7 mouse cellular contexts compared by ENCODE assay signal in the genomic region with DNA sequence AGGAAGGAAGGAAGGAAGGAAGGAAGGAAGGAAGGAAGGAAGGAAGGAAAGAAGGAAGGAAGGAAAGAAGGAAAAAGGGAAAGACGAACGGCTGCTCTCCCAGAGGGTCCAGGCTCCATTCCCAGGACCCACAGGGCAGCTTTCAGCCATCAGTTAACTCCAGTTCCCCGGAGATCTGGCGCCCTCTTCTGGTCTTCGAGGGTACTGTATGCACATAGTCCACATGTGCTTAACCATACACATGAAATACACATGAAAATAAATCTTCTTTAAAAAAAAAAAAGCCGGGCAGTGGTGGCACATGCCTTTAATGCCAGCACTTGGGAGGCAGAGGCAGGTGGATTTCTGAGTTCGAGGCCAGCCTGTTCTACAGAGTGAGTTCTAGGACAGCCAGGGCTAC. TPM values are rescaled to one million over a fixed set of nuclear protein-coding genes. Genes with fewer than 3 reads are reported as not detected.
DNase-seq lines count a peak whose midpoint lies in the region; TF ChIP-seq lines count a peak whose summit lies in the region.
"Not testable (repeated sequence)": the region's sequence is repeated elsewhere in the genome, so short reads cannot be mapped to it uniquely, and the experiment has no call there.

No protein-coding gene starts in this region.

- not testable (repeated sequence) for TF ChIP-seq POLR2A in cerebellum, adult 2 months (IDR thresholded peaks at IDR 0.05; ENCODE audit: borderline replicate concordance, insufficient read depth, low read length)

- not testable (repeated sequence) for H3K27ac ChIP-seq in cerebellum, adult 2 months (ENCODE audit: insufficient read depth, low read length)

- WGBS in cerebellum, adult 2 months: under 1% methylated on average over 7 of the region's 7 CpGs

- TF ChIP-seq CTCF in cerebellum, adult 2 months (IDR thresholded peaks at IDR 0.05; ENCODE audit: borderline replicate concordance, insufficient read depth, low read depth, low read length): peak; percentile 69

- peak; percentile 90 for DNase-seq in R1 (ENCODE audit: low read depth, low spot score)
- DNase-seq in cerebellum, adult 2 months: peak; percentile 41 to 71
- peak; percentile 78 for DNase-seq in forelimb bud, embryonic 11.5 days (ENCODE audit: low read depth, low spot score)
- peak; percentile 81 for DNase-seq in induced T-regulatory cell, adult 2 months (ENCODE audit: low read depth)
- peak; percentile 85 for DNase-seq in liver
- DNase-seq in monocyte, adult 2 months (ENCODE audit: low read depth in 1 of 2, low spot score in 2 of 2): peak; percentile 60 to 69
- peak; percentile 82 to 91 for DNase-seq in spleen, postnatal 10 days (ENCODE audit: low spot score in 2 of 2)

- H3K4me1 ChIP-seq in cerebellum, adult 2 months (ENCODE audit: control insufficient read depth, insufficient read depth, low read length): not testable (repeated sequence)

- H3K4me3 ChIP-seq in cerebellum, adult 2 months (replicated peaks; ENCODE audit: insufficient read depth, low read depth, low read length): not testable (repeated sequence)

- H3K27me3 ChIP-seq in cerebellum, adult 2 months (ENCODE audit: control insufficient read depth, insufficient read depth, low read length): not testable (repeated sequence)

RNA-seq across cellular contexts. Expression of a gene that starts 4.1 kb away (rescaled TPM):
- polyA plus RNA-seq in cerebellum, adult 2 months (2012; rRNA removed): 37.9 and 40.7 TPM in 2 replicates

RNA-seq across cellular contexts. Expression of a gene that starts 7.5 kb away (rescaled TPM):
- 38.5 and 38.9 TPM in 2 replicates for polyA plus RNA-seq in cerebellum, adult 2 months (2012; rRNA removed)

RNA-seq across cellular contexts. Expression of a gene that starts 44.9 kb away (rescaled TPM):
- polyA plus RNA-seq in cerebellum, adult 2 months (2012; rRNA removed): 183 and 215 TPM in 2 replicates
